Mouse (Mus musculus): ENCODE data around the gene Steap4.

DNA sequence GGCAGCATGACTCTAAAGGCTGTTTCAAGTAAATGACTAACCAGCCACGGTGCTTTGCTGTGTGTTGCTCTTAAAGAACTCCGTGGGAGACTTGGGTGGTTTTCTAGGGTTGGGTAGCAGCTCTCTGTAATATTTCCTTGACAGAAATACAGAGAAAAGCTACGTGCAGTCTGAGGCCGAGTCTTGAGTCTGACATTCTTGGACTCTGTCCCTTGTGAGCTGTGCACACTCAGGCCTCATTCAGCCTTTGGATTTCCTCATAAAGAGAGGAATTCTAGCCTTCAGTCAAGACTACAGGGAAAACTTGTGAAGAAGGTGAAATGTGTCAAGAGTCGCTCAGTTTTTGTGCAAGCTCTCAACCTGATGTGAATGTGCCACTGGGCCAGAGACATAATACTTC is 7.9 kb downstream of the Steap4 start:
- TF ChIP-seq CTCF (IDR thresholded peaks at IDR 0.05) (no peak), POLR2A (IDR thresholded peaks at IDR 0.05; ENCODE audit: insufficient read depth, low read depth, low read length) (no peak)

All from heart, adult 2 months (tissue).